Mouse (Mus musculus) adipocyte (in vitro differentiated cells): ENCODE measurements around the gene Zbtb7a.
A peak's percentile ranks its signal among the peaks of the same experiment; 100 is the strongest.

Source experiments
- DNase-seq: peaks from one replicate; pipeline ENCODE4 v3.0.0-alpha.2; 2016; ENCODE audit warnings: low spot score

Gene Zbtb7a

DNA sequence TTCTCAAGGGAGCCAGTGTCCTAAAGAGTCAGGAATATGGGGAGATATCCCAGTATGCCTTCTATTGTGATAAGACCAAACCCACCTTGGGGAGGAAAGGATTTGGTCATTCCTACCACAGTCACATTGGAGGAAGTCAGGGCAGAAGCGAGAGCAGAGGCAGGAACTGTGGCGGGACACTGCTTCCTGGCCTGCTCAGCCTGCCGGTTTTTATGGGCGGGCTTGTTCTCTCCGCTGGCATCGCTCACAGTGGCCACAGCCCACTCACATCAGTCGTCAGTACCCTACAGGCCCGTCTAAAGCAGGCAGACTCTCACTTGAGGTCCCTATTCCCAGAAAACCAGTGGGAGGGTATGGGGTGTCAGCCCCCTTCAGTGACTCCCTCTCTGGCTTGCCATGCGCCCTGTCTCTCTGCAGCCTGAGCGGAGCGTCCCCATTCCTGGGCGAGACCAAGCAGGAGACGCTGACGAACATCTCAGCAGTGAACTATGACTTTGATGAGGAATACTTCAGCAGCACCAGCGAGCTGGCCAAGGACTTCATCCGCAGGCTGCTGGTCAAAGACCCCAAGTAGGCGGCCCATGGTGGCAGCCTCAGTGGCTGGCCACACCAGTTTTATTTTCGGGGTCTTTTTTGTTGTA lies 56.4 kb downstream of the Zbtb7a start:
- no peak for DNase-seq

GRCm38 (mm10) chr10:81192270-81192967 lies 57.4 kb downstream of the Zbtb7a start:
- no peak for DNase-seq

DNA sequence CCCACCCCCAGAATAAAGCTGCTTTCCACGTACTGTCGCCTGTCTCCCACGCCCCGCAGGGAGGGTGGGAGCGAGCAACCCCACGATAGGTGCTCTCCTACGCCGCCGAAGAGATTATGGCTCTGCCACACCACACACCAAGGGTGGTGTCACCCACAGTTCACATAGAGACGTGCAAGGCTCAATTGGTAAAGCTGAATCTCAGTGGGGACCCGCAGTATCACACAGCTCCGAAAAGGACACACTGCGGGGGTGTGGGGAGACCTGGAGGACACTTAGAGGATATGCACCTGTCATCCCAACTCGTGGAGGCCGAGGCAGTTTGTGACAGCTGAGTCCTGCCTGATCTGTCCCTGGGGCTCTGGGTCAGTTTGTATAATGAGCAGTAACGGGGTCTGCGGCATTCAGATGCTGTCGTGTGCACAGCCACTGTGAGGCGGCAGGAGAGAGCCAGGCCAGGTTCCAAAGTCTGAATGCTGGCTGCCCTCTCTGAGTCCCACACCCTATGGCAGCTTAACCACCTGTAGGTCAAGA lies 58.0 kb downstream of the Zbtb7a start:
- DNase-seq: no peak

GRCm38 (mm10) chr10:81193991-81194774 lies 59.2 kb downstream of the Zbtb7a start:
- DNase-seq: no peak

DNA sequence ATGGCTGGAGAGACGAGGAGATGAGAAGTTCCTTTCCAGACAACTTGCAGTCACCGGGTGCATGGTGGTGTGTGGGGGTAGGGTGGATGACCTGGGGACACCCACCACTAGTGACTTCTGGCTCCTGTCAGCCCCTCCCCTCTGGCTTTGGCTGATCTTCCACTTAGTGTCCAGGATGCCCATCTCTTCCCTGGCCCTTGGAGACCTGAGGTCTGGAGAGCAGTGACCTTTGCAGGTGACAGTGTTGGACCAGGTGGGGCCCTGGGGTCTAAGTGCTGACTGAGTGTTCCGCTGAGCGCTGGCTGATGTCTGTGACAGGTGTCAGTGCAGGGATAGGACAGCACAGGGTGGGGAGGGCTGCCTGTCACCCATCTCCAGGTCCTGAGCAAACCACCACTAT lies 60.3 kb downstream of the Zbtb7a start:
- DNase-seq: no peak

DNA sequence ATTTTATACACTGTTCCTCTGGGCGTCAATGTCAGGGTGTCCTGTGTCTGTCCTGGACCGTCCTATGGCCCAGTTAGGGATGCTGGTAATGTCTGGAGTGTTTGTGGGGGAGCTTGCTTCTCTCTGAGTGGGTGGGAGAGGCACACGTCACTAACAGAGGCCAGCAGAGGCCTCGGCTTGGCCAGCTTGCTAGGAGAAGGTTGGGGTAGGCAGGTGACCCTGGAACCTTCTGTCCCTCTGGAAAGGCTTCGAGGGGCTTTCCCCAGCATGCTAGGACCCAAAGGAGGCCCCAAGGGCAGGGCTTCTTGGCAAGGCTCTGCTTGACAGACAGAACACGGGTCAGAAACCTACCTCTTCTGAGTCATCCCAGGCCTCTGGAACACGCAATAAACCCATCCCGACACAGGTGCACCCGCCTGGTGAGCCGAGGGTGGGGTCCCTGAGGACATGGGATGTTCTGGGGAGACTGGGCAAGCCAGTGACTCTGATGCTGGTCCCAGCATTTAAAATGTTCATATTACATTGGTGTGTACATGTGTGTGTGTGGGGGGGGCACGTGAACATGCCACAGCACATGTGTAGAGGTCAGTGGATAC lies 61.5 kb downstream of the Zbtb7a start:
- no peak for DNase-seq

- no peak for DNase-seq
Observed at GRCm38 (mm10) chr10:81197305-81197704, 62.3 kb downstream of the Zbtb7a start.

DNA sequence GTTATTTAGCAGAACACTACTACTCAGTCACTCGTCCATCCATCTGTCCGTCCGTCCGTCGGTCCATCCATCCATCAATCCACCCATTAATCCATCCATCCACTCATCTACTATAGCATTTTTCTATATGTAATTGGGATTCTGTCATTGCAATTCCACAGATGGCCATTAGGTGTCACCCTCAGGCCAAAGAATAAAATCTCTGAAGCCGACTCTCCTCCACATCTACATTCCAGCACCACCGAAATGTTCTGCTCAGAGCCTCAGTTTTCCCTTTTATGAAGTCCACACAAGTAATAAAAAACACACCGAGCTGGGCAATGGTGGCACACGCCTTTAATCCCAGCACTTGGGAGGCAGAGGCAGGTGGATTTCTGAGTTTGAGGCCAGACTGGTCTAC lies 63.2 kb downstream of the Zbtb7a start:
- peak; percentile 78 for DNase-seq

DNA sequence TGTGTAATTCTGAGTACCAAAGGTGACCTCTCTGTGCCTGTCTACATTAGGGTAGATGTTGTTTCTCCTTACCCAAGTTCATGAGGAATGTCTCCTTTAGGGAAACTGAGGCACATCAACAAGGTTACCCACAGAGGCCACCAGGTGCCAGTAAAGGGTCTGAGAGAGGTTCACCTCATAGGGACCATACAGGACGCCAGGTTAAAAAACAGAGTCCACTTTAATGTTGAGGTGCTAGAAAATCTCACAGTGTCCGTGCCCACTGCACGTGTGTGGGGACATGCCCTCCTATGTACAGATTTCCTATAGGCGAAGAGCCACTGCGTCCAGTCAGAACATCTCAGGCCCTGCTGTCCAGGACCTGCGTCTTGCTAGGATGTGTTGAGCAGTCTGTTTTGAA lies 64.0 kb downstream of the Zbtb7a start:
- no peak for DNase-seq

DNA sequence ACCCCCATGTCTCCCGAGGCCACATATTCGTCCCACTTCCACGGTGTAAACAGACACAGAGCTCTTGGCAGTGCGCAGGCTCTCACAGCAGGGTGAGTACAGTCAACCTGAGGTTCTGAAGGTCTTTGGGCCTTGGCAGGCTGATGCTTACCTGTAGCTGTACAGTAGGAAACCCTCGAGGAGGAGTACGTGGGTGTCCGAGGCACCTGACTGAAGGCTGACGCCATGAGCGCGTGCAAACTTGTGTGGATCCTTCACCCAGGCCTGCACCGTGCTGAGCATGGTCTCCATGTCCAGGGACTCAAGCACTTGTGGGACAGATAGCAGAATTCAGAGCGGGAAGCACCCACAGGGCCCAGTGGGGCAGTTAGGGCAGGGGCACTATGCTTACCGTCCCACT lies 65.1 kb downstream of the Zbtb7a start:
- DNase-seq: no peak

DNA sequence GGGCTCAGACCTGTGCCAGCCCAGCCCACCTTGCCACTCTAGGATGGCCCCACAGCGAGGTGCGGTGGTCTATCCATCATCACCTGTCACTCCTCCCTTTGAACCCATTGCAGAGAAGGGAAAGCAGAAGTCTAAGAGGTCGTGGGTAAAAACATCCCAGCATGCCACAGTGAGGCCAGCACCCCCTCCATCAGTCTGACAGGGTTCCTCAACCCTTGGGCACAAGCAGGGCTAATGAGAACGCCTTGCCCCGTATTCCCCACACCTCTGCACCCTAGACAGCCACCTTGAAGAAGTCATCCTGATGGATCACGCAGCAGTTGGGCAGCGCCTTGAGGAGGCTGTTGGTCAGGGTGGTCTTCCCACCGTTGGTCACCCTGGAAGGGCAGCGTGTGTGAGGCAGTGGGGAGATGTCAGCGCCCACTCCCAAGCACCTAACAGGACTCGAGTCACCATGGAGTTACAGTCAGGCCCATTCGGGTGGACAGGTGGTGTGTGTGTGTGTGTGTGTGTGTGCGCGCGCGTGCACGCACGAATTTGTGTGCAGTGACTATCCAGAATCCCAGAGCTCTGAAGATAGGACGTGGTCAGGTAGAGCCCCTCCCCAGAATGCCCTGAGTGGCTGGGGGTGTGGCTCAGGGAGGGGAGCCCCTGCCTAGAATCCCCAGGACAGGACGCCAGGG lies 65.7 kb downstream of the Zbtb7a start:
- DNase-seq: no peak

- DNase-seq: no peak
Observed at GRCm38 (mm10) chr10:81201807-81202758, 67.1 kb downstream of the Zbtb7a start, which contains the start of gene Nmrk2. Gene Nmrk2, minus strand, starts transcription at chr10:81202051.
